Mouse (Mus musculus): Measurements from ENCODE around the gene Gins1. TPM values are rescaled to one million over a fixed set of nuclear protein-coding genes. Genes with fewer than 3 reads are reported as not detected.
A peak's percentile ranks its signal among the peaks of the same experiment; 100 is the strongest.

The Gins1 gene
- total RNA-seq (2021): 1 to 10 TPM; 1.2 to 1.4 TPM

GRCm38 (mm10) chr2:150904936-150905450 lies at the start of gene Gins1:
TSS of gene Gins1 (plus strand) at chr2:150905400.
- intact Hi-C loops (cut with DNase I): loop anchor here (2.0 to 5.0 kb wide), 5 partner anchors 60 to 298 kb away; partner anchors contain the start of genes Apmap and Entpd6
- DNase-seq (ENCODE audit: low spot score in 2 of 2): no peak

- intact Hi-C loops (cut with DNase I): no loop called here
- DNase-seq (ENCODE audit: low spot score in 2 of 2): no peak
Observed at GRCm38 (mm10) chr2:150858724-150859487, 46.3 kb upstream of the Gins1 start.

GRCm38 (mm10) chr2:150859709-150860470 lies 45.3 kb upstream of the Gins1 start:
- DNase-seq (ENCODE audit: low spot score in 2 of 2): no peak
- intact Hi-C loops (cut with DNase I): no loop called here

- no peak for DNase-seq (ENCODE audit: low spot score in 2 of 2)
- intact Hi-C loops (cut with DNase I): no loop called here
Observed at GRCm38 (mm10) chr2:150861128-150861527, 44.1 kb upstream of the Gins1 start.

- no peak for DNase-seq (ENCODE audit: low spot score in 2 of 2)
- intact Hi-C loops (cut with DNase I): no loop called here
Observed at GRCm38 (mm10) chr2:150867021-150867420, 38.2 kb upstream of the Gins1 start.

- intact Hi-C loops (cut with DNase I): no loop called here
- DNase-seq (ENCODE audit: low spot score in 2 of 2): no peak
Observed at GRCm38 (mm10) chr2:150869446-150869845, 35.8 kb upstream of the Gins1 start.

- intact Hi-C loops (cut with DNase I): no loop called here
- no peak for DNase-seq (ENCODE audit: low spot score in 2 of 2)
Observed at GRCm38 (mm10) chr2:150874508-150874907, 30.7 kb upstream of the Gins1 start.

- intact Hi-C loops (cut with DNase I): no loop called here
- no peak for DNase-seq (ENCODE audit: low spot score in 2 of 2)
Observed at GRCm38 (mm10) chr2:150875226-150875625, 30.0 kb upstream of the Gins1 start.

- no peak for DNase-seq (ENCODE audit: low spot score in 2 of 2)
- intact Hi-C loops (cut with DNase I): no loop called here
Observed at GRCm38 (mm10) chr2:150877561-150877960, 27.6 kb upstream of the Gins1 start.

GRCm38 (mm10) chr2:150884075-150884778 lies 21.0 kb upstream of the Gins1 start:
- intact Hi-C loops (cut with DNase I): no loop called here
- no peak for DNase-seq (ENCODE audit: low spot score in 2 of 2)

- intact Hi-C loops (cut with DNase I): no loop called here
- no peak for DNase-seq (ENCODE audit: low spot score in 2 of 2)
Observed at GRCm38 (mm10) chr2:150884779-150885110, 20.5 kb upstream of the Gins1 start.

- intact Hi-C loops (cut with DNase I): no loop called here
- DNase-seq (ENCODE audit: low spot score in 2 of 2): no peak
Observed at GRCm38 (mm10) chr2:150885814-150886213, 19.4 kb upstream of the Gins1 start.

- intact Hi-C loops (cut with DNase I): no loop called here
- no peak for DNase-seq (ENCODE audit: low spot score in 2 of 2)
Observed at GRCm38 (mm10) chr2:150886315-150886714, 18.9 kb upstream of the Gins1 start.

GRCm38 (mm10) chr2:150887370-150887769 lies 17.8 kb upstream of the Gins1 start:
- no peak for DNase-seq (ENCODE audit: low spot score in 2 of 2)
- intact Hi-C loops (cut with DNase I): no loop called here

- intact Hi-C loops (cut with DNase I): no loop called here
- peak in 1 of 2 experiments; percentile 27 for DNase-seq (ENCODE audit: low spot score in 2 of 2)
Observed at GRCm38 (mm10) chr2:150894617-150895267, 10.5 kb upstream of the Gins1 start.

GRCm38 (mm10) chr2:150895691-150896252 lies 9.4 kb upstream of the Gins1 start:
- DNase-seq (ENCODE audit: low spot score in 2 of 2): no peak
- intact Hi-C loops (cut with DNase I): no loop called here

GRCm38 (mm10) chr2:150900341-150900740 lies 4.9 kb upstream of the Gins1 start:
- DNase-seq (ENCODE audit: low spot score in 2 of 2): no peak
- intact Hi-C loops (cut with DNase I): loop anchor here (5.0 kb wide), 1 partner anchor 223 kb away; no protein-coding TSS in a partner anchor

GRCm38 (mm10) chr2:150902347-150902746 lies 2.9 kb upstream of the Gins1 start:
- intact Hi-C loops (cut with DNase I): loop anchor here (5.0 kb wide), 1 partner anchor 225 kb away; no protein-coding TSS in a partner anchor
- no peak for DNase-seq (ENCODE audit: low spot score in 2 of 2)

GRCm38 (mm10) chr2:150904272-150904935 lies 796 bp upstream of the Gins1 start, which contains the start of gene Abhd12:
TSS of gene Abhd12 (minus strand) at chr2:150904741.
- DNase-seq (ENCODE audit: low spot score in 2 of 2): peak; percentile 97 to 98
- intact Hi-C loops (cut with DNase I): loop anchor here (2.0 to 5.0 kb wide), 2 partner anchors 60 to 227 kb away; no protein-coding TSS in a partner anchor
